Mouse (Mus musculus): Measurements from ENCODE around the gene Ufd1. TPM values are rescaled to one million over a fixed set of nuclear protein-coding genes. Genes with fewer than 3 reads are reported as not detected.

The Ufd1 gene
- polyA plus RNA-seq (2012; rRNA removed), result 29.3 and 32.3 TPM in 2 replicates

DNA sequence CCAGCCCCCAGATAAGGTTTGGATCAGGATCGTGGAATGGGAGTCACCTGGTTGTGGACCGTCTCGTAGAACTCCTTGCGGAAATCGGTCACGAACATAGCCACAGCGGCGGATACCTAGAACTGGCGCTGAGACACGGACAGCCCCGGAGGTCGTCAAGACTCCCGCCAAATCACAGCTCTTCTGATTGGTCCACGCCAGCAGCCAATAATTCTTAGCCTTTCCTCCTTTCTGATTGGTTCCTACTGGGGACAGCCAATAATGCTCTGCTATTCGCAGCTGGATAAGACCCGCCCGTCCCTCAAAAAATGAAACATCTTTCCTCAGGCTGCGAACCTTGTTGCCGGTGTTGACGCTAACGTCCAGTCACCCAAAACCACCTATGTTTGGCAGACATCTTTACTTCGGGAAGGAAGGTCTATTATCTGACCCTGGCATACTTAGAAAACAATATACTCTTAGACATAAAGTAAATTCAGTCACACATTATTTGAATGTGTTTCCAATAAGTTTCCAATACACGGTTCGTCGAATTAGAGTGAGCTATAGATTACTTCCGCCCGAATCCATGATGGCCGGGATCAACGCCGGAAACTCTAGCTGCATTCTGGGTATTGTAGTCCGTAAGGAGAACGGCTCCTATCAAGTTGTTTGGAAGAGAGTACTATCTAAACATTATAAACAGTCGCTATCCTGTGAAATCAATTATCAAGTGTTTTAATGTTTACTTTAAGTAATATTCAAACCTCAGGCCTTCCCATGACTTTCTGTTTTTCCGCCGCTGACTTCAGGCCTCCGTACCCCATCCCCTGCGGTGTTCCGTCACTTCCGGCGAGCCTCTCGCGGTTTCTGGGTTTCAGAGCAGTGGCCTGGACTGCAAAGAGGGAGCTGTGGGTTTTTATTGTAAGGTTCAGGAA lies at the start of gene Ufd1, which contains the start of gene Cdc45:
Gene Ufd1 (plus strand): TSS at position 312 of the 917 bp plus-strand sequence.
Gene Cdc45 (minus strand): TSS at position 520 of the 917 bp plus-strand sequence.
- DNase-seq, result peak; percentile 97
- under 1% methylated on average over 42 of the region's 42 CpGs for WGBS
- Histone ChIP-seq H3K36me3 (ENCODE audit: control insufficient read depth, insufficient read depth, low read length) (no peaks in the 10 kb centered on the region; the same call in 1 of the 2 replicates), H3K27me3 (replicated peaks; ENCODE audit: control insufficient read depth, insufficient read depth, low read length) (no peaks in the 10 kb centered on the region), H3K4me3 (ENCODE audit: insufficient read depth, low read depth, low read length) (peak within 1 kb of the TSS; percentile 98), H3K4me1 (ENCODE audit: control insufficient read depth, insufficient read depth, low read length) (peaks cover 10% of the 10 kb centered on the region; the same call in 1 of the 2 replicates), H3K27ac (ENCODE audit: insufficient read depth, low read depth, low read length) (peak within 1 kb of the TSS; percentile 74)
- TF ChIP-seq CTCF (conservative IDR thresholded peaks at IDR 0.05; ENCODE audit: insufficient read depth, insufficient read length, low read depth, low read length) (no peak), POLR2A (IDR thresholded peaks at IDR 0.05; ENCODE audit: low read depth, low read length) (peak; percentile 48)

DNA sequence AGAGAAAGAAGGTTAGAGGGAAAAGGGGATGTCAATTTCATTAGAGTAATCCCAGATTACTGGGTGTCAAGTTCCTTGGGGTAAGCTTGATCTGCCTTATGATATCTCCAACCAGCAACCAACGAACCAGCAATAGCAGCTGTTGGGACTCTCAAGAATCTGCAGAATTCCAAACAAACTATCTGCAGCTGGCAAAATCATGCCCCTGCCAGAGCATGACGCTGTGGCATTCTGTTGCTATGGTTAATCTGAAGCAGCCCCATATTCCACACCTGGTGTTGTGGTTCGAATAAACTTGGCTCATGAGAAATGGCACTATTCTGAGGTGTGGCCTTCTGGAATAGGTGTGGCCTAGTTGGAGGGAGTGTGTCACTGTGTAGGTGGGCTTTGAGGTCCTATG lies 48.6 kb upstream of the Ufd1 start:
- 75% methylated on average over 3 of the region's 3 CpGs for WGBS
- no peaks in the 10 kb centered on the region for H3K4me1 ChIP-seq (ENCODE audit: control insufficient read depth, insufficient read depth, low read length)
- TF ChIP-seq POLR2A (IDR thresholded peaks at IDR 0.05; ENCODE audit: low read depth, low read length) (no peak), CTCF (conservative IDR thresholded peaks at IDR 0.05; ENCODE audit: insufficient read depth, insufficient read length, low read depth, low read length) (no peak)
- no peaks in the 10 kb centered on the region for H3K36me3 ChIP-seq (ENCODE audit: control insufficient read depth, insufficient read depth, low read length)
- no peak for DNase-seq
- H3K4me3 ChIP-seq (ENCODE audit: insufficient read depth, low read depth, low read length), result no peak overlapping the region
- no peaks in the 10 kb centered on the region for H3K27me3 ChIP-seq (replicated peaks; ENCODE audit: control insufficient read depth, insufficient read depth, low read length)
- no peak overlapping the region for H3K27ac ChIP-seq (ENCODE audit: insufficient read depth, low read depth, low read length)

DNA sequence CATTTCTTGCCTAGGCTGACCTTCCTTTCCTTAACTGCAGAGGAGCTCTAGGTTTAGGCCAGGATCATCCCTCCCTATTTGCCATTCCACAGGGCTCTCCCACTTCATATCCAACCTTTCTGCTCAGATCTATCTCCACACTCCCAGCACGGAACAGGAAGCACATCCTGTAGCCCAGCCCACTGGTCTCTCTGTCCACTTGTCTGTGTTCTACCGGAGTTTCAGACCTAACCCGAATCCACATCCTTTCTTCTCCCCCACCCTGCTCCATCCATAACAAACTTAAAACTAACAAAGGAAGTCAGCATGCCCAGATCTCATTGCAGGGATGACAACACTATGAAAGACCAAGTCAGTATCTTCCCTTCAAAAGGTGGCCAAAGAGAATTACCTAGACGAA lies 45.2 kb upstream of the Ufd1 start:
- TF ChIP-seq POLR2A (IDR thresholded peaks at IDR 0.05; ENCODE audit: low read depth, low read length) (no peak), CTCF (conservative IDR thresholded peaks at IDR 0.05; ENCODE audit: insufficient read depth, insufficient read length, low read depth, low read length) (no peak)
- no peaks in the 10 kb centered on the region for H3K36me3 ChIP-seq (ENCODE audit: control insufficient read depth, insufficient read depth, low read length)
- DNase-seq, result no peak
- no peak overlapping the region for H3K4me3 ChIP-seq (ENCODE audit: insufficient read depth, low read depth, low read length)
- no peaks in the 10 kb centered on the region for H3K4me1 ChIP-seq (ENCODE audit: control insufficient read depth, insufficient read depth, low read length)
- no peaks in the 10 kb centered on the region for H3K27me3 ChIP-seq (replicated peaks; ENCODE audit: control insufficient read depth, insufficient read depth, low read length)
- 62% methylated on average over 4 of the region's 4 CpGs for WGBS
- no peak overlapping the region for H3K27ac ChIP-seq (ENCODE audit: insufficient read depth, low read depth, low read length)

DNA sequence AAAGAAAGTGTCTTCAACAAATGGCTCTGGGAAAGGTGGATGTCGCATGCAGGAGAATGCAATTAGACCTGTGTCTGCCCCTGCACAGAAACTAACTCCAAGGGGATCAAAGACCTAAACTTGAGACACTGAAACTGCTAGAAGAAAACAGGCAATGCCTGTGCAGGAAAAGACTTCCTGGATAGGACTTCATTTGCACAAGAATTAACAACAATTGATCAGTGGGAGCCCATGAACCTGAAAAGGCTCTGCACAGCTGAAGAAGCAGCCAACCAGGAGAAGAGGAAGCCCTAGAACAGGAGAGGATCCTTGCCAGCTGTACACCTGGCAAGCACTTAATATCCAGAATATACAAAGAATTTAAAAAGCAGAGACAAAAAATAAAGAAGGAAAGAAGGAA lies 42.1 kb upstream of the Ufd1 start:
- no peak for DNase-seq
- 75% methylated on average over 1 of the region's 1 CpGs for WGBS
- Histone ChIP-seq H3K4me3 (ENCODE audit: insufficient read depth, low read depth, low read length) (no peak overlapping the region), H3K27me3 (replicated peaks; ENCODE audit: control insufficient read depth, insufficient read depth, low read length) (no peaks in the 10 kb centered on the region), H3K27ac (ENCODE audit: insufficient read depth, low read depth, low read length) (no peak overlapping the region), H3K36me3 (ENCODE audit: control insufficient read depth, insufficient read depth, low read length) (no peaks in the 10 kb centered on the region), H3K4me1 (ENCODE audit: control insufficient read depth, insufficient read depth, low read length) (no peaks in the 10 kb centered on the region)
- no peak for TF ChIP-seq POLR2A (IDR thresholded peaks at IDR 0.05; ENCODE audit: low read depth, low read length)
- TF ChIP-seq CTCF (conservative IDR thresholded peaks at IDR 0.05; ENCODE audit: insufficient read depth, insufficient read length, low read depth, low read length), result no peak

DNA sequence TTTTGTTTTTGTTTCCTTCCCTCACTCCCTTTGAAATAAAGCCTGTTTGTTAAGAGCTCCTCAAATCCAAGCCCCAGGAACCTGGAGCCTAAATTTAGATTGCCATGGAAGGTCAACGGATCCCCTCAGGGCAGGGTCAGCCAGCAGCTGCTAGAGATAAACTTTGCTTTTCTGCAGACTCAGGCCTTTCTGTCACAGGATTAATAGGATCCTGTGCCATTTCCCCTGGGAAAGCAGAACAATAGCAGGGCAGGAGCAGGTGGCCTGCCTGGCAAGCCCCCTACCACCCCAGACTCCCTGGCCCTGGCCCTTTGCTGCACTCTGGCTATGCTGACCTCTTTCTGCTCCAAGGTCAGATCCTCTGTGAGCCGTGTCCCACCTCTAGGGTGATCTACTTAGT lies 37.6 kb upstream of the Ufd1 start:
- DNase-seq, result no peak
- no peaks in the 10 kb centered on the region for H3K36me3 ChIP-seq (ENCODE audit: control insufficient read depth, insufficient read depth, low read length)

DNA sequence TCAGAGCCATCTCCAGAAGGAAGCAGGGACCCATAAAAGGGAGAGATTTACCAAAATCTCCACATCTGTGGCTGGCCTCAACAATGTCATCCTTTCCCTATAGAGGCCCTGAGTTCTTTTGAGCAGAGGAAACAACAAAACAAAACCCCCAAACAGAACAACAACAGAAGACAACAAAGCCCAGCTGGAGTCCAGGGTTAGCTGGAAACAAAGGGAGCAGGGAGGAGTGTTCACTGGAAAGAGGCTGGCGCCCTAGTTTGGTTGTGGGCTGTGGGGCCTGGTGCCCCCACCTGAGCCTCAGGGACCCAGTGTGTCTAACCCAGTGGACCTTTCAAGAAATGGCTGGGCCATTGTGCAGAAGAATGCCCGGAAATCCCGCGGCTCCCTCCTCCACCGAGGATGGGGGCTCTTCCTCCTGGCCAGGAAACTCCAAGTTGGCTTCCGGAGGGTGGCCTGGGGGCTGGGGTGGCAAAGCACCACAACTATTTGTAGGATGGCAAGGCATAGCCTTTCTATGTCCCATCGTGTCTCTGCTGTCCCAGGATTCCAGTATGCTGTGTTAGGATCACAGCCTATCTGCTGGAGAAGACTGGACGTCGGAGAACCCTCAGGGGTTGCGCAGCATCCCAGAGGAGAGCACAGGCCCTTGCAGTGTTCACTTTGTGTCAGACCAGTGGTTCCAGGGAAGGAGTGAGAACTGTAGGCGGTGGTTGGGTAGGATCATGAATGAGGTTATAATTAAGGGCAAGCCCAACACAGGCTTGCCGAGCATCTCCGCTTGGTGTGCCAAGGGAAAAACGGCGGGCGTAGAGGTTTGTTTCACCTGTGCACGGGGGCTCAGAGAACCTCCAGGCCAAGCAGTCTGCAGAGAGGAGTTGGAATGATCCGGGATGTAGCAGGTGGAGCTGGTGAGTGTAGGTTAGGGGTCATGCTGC lies 35.7 kb upstream of the Ufd1 start:
- TF ChIP-seq POLR2A (IDR thresholded peaks at IDR 0.05; ENCODE audit: low read depth, low read length) (no peak), CTCF (conservative IDR thresholded peaks at IDR 0.05; ENCODE audit: insufficient read depth, insufficient read length, low read depth, low read length) (no peak)
- peak; percentile 36 for DNase-seq
- no peaks in the 10 kb centered on the region for H3K36me3 ChIP-seq (ENCODE audit: control insufficient read depth, insufficient read depth, low read length)
- H3K27me3 ChIP-seq (replicated peaks; ENCODE audit: control insufficient read depth, insufficient read depth, low read length), result no peaks in the 10 kb centered on the region
- H3K27ac ChIP-seq (ENCODE audit: insufficient read depth, low read depth, low read length), result peak overlapping the region; percentile 13; the same call in 1 of the 2 replicates
- no peaks in the 10 kb centered on the region for H3K4me1 ChIP-seq (ENCODE audit: control insufficient read depth, insufficient read depth, low read length)
- no peak overlapping the region for H3K4me3 ChIP-seq (ENCODE audit: insufficient read depth, low read depth, low read length)
- WGBS, result 64% methylated on average over 18 of the region's 18 CpGs

More for the DNA sequence above, 37.6 kb upstream of the Ufd1 start:
- TF ChIP-seq CTCF (conservative IDR thresholded peaks at IDR 0.05; ENCODE audit: insufficient read depth, insufficient read length, low read depth, low read length), result no peak
- TF ChIP-seq POLR2A (IDR thresholded peaks at IDR 0.05; ENCODE audit: low read depth, low read length), result no peak
- Histone ChIP-seq H3K27ac (ENCODE audit: insufficient read depth, low read depth, low read length) (no peak overlapping the region), H3K4me3 (ENCODE audit: insufficient read depth, low read depth, low read length) (no peak overlapping the region), H3K4me1 (ENCODE audit: control insufficient read depth, insufficient read depth, low read length) (no peaks in the 10 kb centered on the region), H3K27me3 (replicated peaks; ENCODE audit: control insufficient read depth, insufficient read depth, low read length) (no peaks in the 10 kb centered on the region)
- 52% methylated on average over 2 of the region's 2 CpGs for WGBS
